Mouse (Mus musculus) embryonic fibroblast, embryonic 13.5 days (primary cell): ENCODE results near the gene Ndufaf2.

ENCODE experiments used
- CTCF ChIP-seq: IDR thresholded peaks from 2 replicates; pipeline ENCODE4 v1.5.1; 2011; ENCODE audit warnings: mild to moderate bottlenecking, control low read depth, low read length, moderate library complexity, borderline replicate concordance; ENCODE audit not compliant: insufficient read depth
- POLR2A ChIP-seq: IDR thresholded peaks from 2 replicates; pipeline ENCODE4 v1.6.1; 2011; ENCODE audit warnings: low read depth, mild to moderate bottlenecking, control low read depth, low read length, moderate library complexity

DNA sequence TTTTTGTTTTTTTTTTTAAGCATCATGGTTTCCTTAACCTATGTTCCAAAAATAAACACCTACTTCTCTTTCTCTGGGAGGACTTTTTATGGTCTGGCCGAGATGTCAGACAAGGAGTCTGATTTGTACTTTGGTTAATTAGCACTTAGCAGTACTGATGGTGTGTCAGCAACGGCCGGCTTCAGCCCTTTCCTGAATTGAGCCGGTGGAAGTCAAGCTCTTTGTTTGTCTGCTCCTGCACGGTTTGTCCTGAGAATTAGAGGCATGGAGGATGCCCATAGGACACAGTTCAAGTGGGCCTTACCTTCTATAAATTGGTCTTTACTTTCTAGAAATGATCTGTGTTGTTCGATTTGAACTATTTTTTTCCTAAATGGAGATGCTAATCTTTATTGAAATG, 111.5 kb downstream of the Ndufaf2 start:
- TF ChIP-seq POLR2A (no peak), CTCF (no peak)
